Mouse (Mus musculus): ENCODE measurements around the gene Creb5.

Creb5 gene

GRCm38 (mm10) chr6:53491331-53491730 lies 204.3 kb downstream of the Creb5 start:
- DNase-seq (ENCODE audit: low spot score), result no peak

- no peak for DNase-seq (ENCODE audit: low spot score)
Measured at GRCm38 (mm10) chr6:53493864-53494263, 206.8 kb downstream of the Creb5 start.

- no peak for DNase-seq (ENCODE audit: low spot score)
Measured at GRCm38 (mm10) chr6:53495667-53496066, 208.6 kb downstream of the Creb5 start.

GRCm38 (mm10) chr6:53496325-53496753 lies 209.3 kb downstream of the Creb5 start:
- no peak for DNase-seq (ENCODE audit: low spot score)

GRCm38 (mm10) chr6:53497904-53498536 lies 210.9 kb downstream of the Creb5 start:
- no peak for DNase-seq (ENCODE audit: low spot score)

GRCm38 (mm10) chr6:53499621-53500295 lies 212.7 kb downstream of the Creb5 start:
- DNase-seq (ENCODE audit: low spot score), result no peak

- no peak for DNase-seq (ENCODE audit: low spot score)
Measured at GRCm38 (mm10) chr6:53501236-53501635, 214.2 kb downstream of the Creb5 start.

- DNase-seq (ENCODE audit: low spot score), result no peak
Measured at GRCm38 (mm10) chr6:53506947-53507564, 220.0 kb downstream of the Creb5 start.

GRCm38 (mm10) chr6:53508847-53509494 lies 221.9 kb downstream of the Creb5 start:
- DNase-seq (ENCODE audit: low spot score), result no peak

- DNase-seq (ENCODE audit: low spot score), result no peak
Measured at GRCm38 (mm10) chr6:53510005-53510404, 222.9 kb downstream of the Creb5 start.

- no peak for DNase-seq (ENCODE audit: low spot score)
Measured at GRCm38 (mm10) chr6:53512226-53512625, 225.2 kb downstream of the Creb5 start.

GRCm38 (mm10) chr6:53513380-53513779 lies 226.3 kb downstream of the Creb5 start:
- no peak for DNase-seq (ENCODE audit: low spot score)

GRCm38 (mm10) chr6:53514862-53515261 lies 227.8 kb downstream of the Creb5 start:
- no peak for DNase-seq (ENCODE audit: low spot score)

GRCm38 (mm10) chr6:53515611-53516010 lies 228.5 kb downstream of the Creb5 start:
- no peak for DNase-seq (ENCODE audit: low spot score)

- no peak for DNase-seq (ENCODE audit: low spot score)
Measured at GRCm38 (mm10) chr6:53517371-53517945, 230.4 kb downstream of the Creb5 start.

- no peak for DNase-seq (ENCODE audit: low spot score)
Measured at GRCm38 (mm10) chr6:53523743-53524497, 236.8 kb downstream of the Creb5 start.

GRCm38 (mm10) chr6:53526460-53526859 lies 239.4 kb downstream of the Creb5 start:
- no peak for DNase-seq (ENCODE audit: low spot score)

GRCm38 (mm10) chr6:53530742-53531141 lies 243.7 kb downstream of the Creb5 start:
- no peak for DNase-seq (ENCODE audit: low spot score)

GRCm38 (mm10) chr6:53531461-53531860 lies 244.4 kb downstream of the Creb5 start:
- DNase-seq (ENCODE audit: low spot score), result no peak

GRCm38 (mm10) chr6:53537530-53537929 lies 250.5 kb downstream of the Creb5 start:
- no peak for DNase-seq (ENCODE audit: low spot score)

GRCm38 (mm10) chr6:53541798-53542197 lies 254.7 kb downstream of the Creb5 start:
- no peak for DNase-seq (ENCODE audit: low spot score)

- DNase-seq (ENCODE audit: low spot score), result no peak
Measured at GRCm38 (mm10) chr6:53545483-53545900, 258.4 kb downstream of the Creb5 start.
